Mouse (Mus musculus) CH12.LX (cell line): ENCODE results near the gene Trp53i13. TPM values are rescaled to one million over a fixed set of nuclear protein-coding genes. Genes with fewer than 3 reads are reported as not detected.

Experiments
- DNase-seq: peaks from one replicate; pipeline ENCODE4 v3.0.0-alpha.2; 2013; ENCODE audit errors: extremely low read depth
- H3K27ac ChIP-seq: 2 replicates; pipeline ENCODE4 v1.5.1; 2012; ENCODE audit warnings: low read depth, mild to moderate bottlenecking, control low read depth, moderate library complexity; ENCODE audit not compliant: insufficient read depth
- H3K27me3 ChIP-seq: replicated peaks from 2 replicates; pipeline ENCODE3; 2012; ENCODE audit warnings: inconsistent platforms
- H3K36me3 ChIP-seq, 2 experiments: replicated peaks in 1 of 2; 2 replicates each; pipeline versions ENCODE3 to v1.6.1; 2012; ENCODE audit warnings: inconsistent platforms in 1 of 2, low read length in 1 of 2, mild to moderate bottlenecking in 1 of 2, mixed read lengths in 1 of 2, moderate library complexity in 1 of 2; ENCODE audit not compliant: control insufficient read depth in 1 of 2, insufficient read depth in 1 of 2
- H3K4me1 ChIP-seq, 2 experiments: 2 replicates each; pipeline ENCODE4 v1.6.1; 2012; ENCODE audit warnings: inconsistent platforms in 1 of 2, moderate library complexity in 1 of 2; ENCODE audit not compliant: insufficient read depth in 2 of 2, control insufficient read depth in 1 of 2
- H3K4me2 ChIP-seq: 2 replicates; pipeline ENCODE4 v1.6.1; 2012; ENCODE audit warnings: low read depth, mild to moderate bottlenecking, control low read depth; ENCODE audit not compliant: poor library complexity, insufficient read depth, severe bottlenecking
- H3K4me3 ChIP-seq, 3 experiments: fragments of 150-350 bp in 1 of 3; sonication (generic) in 1 of 3; replicated peaks in 1 of 3; 2 replicates each; pipeline versions ENCODE3 to v1.5.1; 2011 to 2012; ENCODE audit warnings: low read depth in 2 of 3, low read length in 2 of 3, mild to moderate bottlenecking in 2 of 3, moderate library complexity in 2 of 3, control low read depth in 1 of 3, improper control_type of control experiment in 1 of 3, inconsistent platforms in 1 of 3, mixed read lengths in 1 of 3; ENCODE audit not compliant: poor library complexity in 1 of 3
- H3K79me2 ChIP-seq: replicated peaks from 2 replicates; pipeline ENCODE4 v1.6.1; 2012; ENCODE audit warnings: mild to moderate bottlenecking, moderate library complexity; ENCODE audit not compliant: control insufficient read depth, poor library complexity, insufficient read depth, severe bottlenecking; ENCODE audit errors: extremely low read depth
- H3K9ac ChIP-seq: 2 replicates; pipeline ENCODE4 v1.6.1; 2012; ENCODE audit warnings: low read depth, mild to moderate bottlenecking, control low read depth, moderate library complexity; ENCODE audit not compliant: insufficient read depth
- H3K9me3 ChIP-seq: replicated peaks from 2 replicates; pipeline ENCODE3; 2012; ENCODE audit warnings: low read length, inconsistent platforms, mixed read lengths
- CHD1 ChIP-seq: IDR thresholded peaks from 2 replicates; pipeline ENCODE4 v1.6.1; 2012; ENCODE audit warnings: low read depth, low read length, improper control_type of control experiment, inconsistent platforms
- CTCF ChIP-seq, 2 experiments: IDR thresholded peaks in 1 of 2; conservative IDR thresholded peaks in 1 of 2; 2 replicates each; pipeline ENCODE4 v1.5.1; 2011 to 2012; ENCODE audit warnings: low read depth in 2 of 2, low read length in 2 of 2, improper control_type of control experiment in 1 of 2, inconsistent platforms in 1 of 2, mild to moderate bottlenecking in 1 of 2, moderate library complexity in 1 of 2
- E2F4 ChIP-seq: IDR thresholded peaks from 2 replicates; pipeline ENCODE4 v1.6.1; 2011; ENCODE audit warnings: low read depth, low read length, improper control_type of control experiment; ENCODE audit not compliant: insufficient replicate concordance
- ETS1 ChIP-seq: conservative IDR thresholded peaks from 2 replicates; pipeline ENCODE4 v1.6.1; 2012; ENCODE audit warnings: low read depth, mild to moderate bottlenecking, inconsistent platforms, low read length, improper control_type of control experiment, moderate library complexity
- GABPA ChIP-seq: IDR thresholded peaks from 2 replicates; pipeline ENCODE4 v1.6.1; 2012; ENCODE audit warnings: low read depth, low read length, improper control_type of control experiment, inconsistent platforms; ENCODE audit not compliant: insufficient replicate concordance
- IRF4 ChIP-seq: IDR thresholded peaks from 2 replicates; pipeline ENCODE4 v1.6.1; 2014; ENCODE audit warnings: low read depth, mild to moderate bottlenecking, inconsistent platforms, low read length, improper control_type of control experiment
- KAT2A ChIP-seq: IDR thresholded peaks from 2 replicates; pipeline ENCODE4 v1.6.1; 2012; ENCODE audit warnings: low read length, improper control_type of control experiment, inconsistent platforms; ENCODE audit not compliant: insufficient replicate concordance
- MAX ChIP-seq: IDR thresholded peaks from 2 replicates; pipeline ENCODE4 v1.6.1; 2011; ENCODE audit warnings: low read length, improper control_type of control experiment
- MEF2A ChIP-seq: IDR thresholded peaks from 2 replicates; pipeline ENCODE4 v1.6.1; 2014; ENCODE audit warnings: low read depth, mild to moderate bottlenecking, inconsistent platforms, low read length, improper control_type of control experiment, borderline replicate concordance
- MYC ChIP-seq: IDR thresholded peaks from 2 replicates; pipeline ENCODE4 v1.6.1; 2011; ENCODE audit warnings: low read depth, mild to moderate bottlenecking, improper control_type of control experiment, low read length
- NELFE ChIP-seq: IDR thresholded peaks from 2 replicates; pipeline ENCODE4 v1.6.1; 2011; ENCODE audit warnings: low read depth, low read length, improper control_type of control experiment
- NRF1 ChIP-seq: IDR thresholded peaks from 2 replicates; pipeline ENCODE4 v1.6.1; 2014; ENCODE audit warnings: low read depth, mild to moderate bottlenecking, inconsistent platforms, low read length, improper control_type of control experiment, moderate library complexity
- POLR2AphosphoS2 ChIP-seq: IDR thresholded peaks from 2 replicates; pipeline ENCODE4 v1.6.1; 2011; ENCODE audit warnings: low read depth, low read length, improper control_type of control experiment
- RCOR1 ChIP-seq: conservative IDR thresholded peaks from 2 replicates; pipeline ENCODE4 v1.6.1; 2012; ENCODE audit warnings: low read depth, mild to moderate bottlenecking, inconsistent platforms, low read length, improper control_type of control experiment
- SIN3A ChIP-seq: IDR thresholded peaks from 2 replicates; pipeline ENCODE4 v1.6.1; 2012; ENCODE audit warnings: low read length, improper control_type of control experiment, inconsistent platforms
- TBP ChIP-seq: conservative IDR thresholded peaks from 2 replicates; pipeline ENCODE4 v1.6.1; 2011; ENCODE audit warnings: low read depth, low read length, improper control_type of control experiment
- TCF12 ChIP-seq: IDR thresholded peaks from 2 replicates; pipeline ENCODE4 v1.6.1; 2014; ENCODE audit warnings: low read depth, mild to moderate bottlenecking, inconsistent platforms, low read length, improper control_type of control experiment
- UBTF ChIP-seq: IDR thresholded peaks from 2 replicates; pipeline ENCODE4 v1.6.1; 2012; ENCODE audit warnings: low read depth, mild to moderate bottlenecking, inconsistent platforms, low read length, improper control_type of control experiment, moderate library complexity
- USF2 ChIP-seq: conservative IDR thresholded peaks from 2 replicates; pipeline ENCODE4 v1.6.1; 2011; ENCODE audit warnings: low read depth, low read length, improper control_type of control experiment
- ZC3H11A ChIP-seq: IDR thresholded peaks from 2 replicates; pipeline ENCODE4 v1.6.1; 2012; ENCODE audit warnings: low read depth, mild to moderate bottlenecking, inconsistent platforms, low read length, improper control_type of control experiment
- dilution Hi-C: fragments of 300-500 bp; cut with MboI; formaldehyde crosslinking; loops from 2 replicates; pipeline ENCODE4 v1.14.3; 2020; ENCODE audit warnings: low sequenced_read_pairs; ENCODE audit not compliant: extremely low pct_unique_long_range_greater_than_20kb, extremely low pct_ligation_motif_present
- in situ Hi-C: fragments of 300-500 bp; cut with MboI; formaldehyde crosslinking; loops from 3 replicates; pipeline ENCODE4 v1.14.3; 2019; ENCODE audit warnings: low sequenced_read_pairs, low pct_ligation_motif_present, low pct_unique_long_range_greater_than_20kb, mixed read lengths
- polyA plus RNA-seq: library from polyadenylated mRNA; unstranded; fragments of >175 nt; gene quantifications from 2 replicates; pipeline ENCODE4 v1.2.1, GENCODE M21; 2012; ENCODE audit warnings: low read depth; ENCODE audit not compliant: insufficient read length
- total RNA-seq, 2 experiments: library from RNA; depleted of rRNA; stranded (reverse); fragments of 300-350 nt in 1 of 2; fragments of >200 nt in 1 of 2; gene quantifications; 2 replicates each; pipeline ENCODE4 v1.2.3; 2012 to 2014

Gene Trp53i13
- total and polyA plus RNA-seq, 3 experiments: 6.7 to 12.8 (median 12.6) TPM

- no peak for DNase-seq
- H3K36me3 ChIP-seq: peaks cover 6 to 50% of the 10 kb centered on the region in 2 experiments
- no peaks in the 10 kb centered on the region for H3K9me3 ChIP-seq
- H3K79me2 ChIP-seq: no peaks in the 10 kb centered on the region
- no peak overlapping the region for H3K4me2 ChIP-seq
- in situ Hi-C loops: no loop called here
- dilution Hi-C loops: no loop called here
- H3K27ac ChIP-seq: no peak overlapping the region
- H3K4me3 ChIP-seq: no peak overlapping the region
- no peak overlapping the region for H3K9ac ChIP-seq
- H3K27me3 ChIP-seq: no peaks in the 10 kb centered on the region
- no peaks in the 10 kb centered on the region for H3K4me1 ChIP-seq
- TF ChIP-seq USF2: no peak
- TF ChIP-seq CTCF (conservative IDR thresholded peaks at IDR 0.05 in 1 of 2, IDR thresholded peaks at IDR 0.05 in 1 of 2; ENCODE audit: low read depth in 2 of 2, low read length in 2 of 2): no peak
- no peak for TF ChIP-seq ZC3H11A
- no peak for TF ChIP-seq MAX
- no peak for TF ChIP-seq NELFE
- TF ChIP-seq SIN3A: no peak
- TF ChIP-seq TBP: no peak
- TF ChIP-seq ETS1: no peak
- TF ChIP-seq UBTF: no peak
- TF ChIP-seq NRF1: no peak
- no peak for TF ChIP-seq KAT2A
- no peak for TF ChIP-seq CHD1
- no peak for TF ChIP-seq TCF12
- no peak for TF ChIP-seq IRF4
- no peak for TF ChIP-seq MYC
- TF ChIP-seq E2F4: no peak
Measured at GRCm38 (mm10) chr11:77532202-77532846, 16.5 kb upstream of the Trp53i13 start.

- no peaks in the 10 kb centered on the region for H3K9me3 ChIP-seq
- no peak overlapping the region for H3K4me2 ChIP-seq
- H3K4me3 ChIP-seq: no peak overlapping the region
- H3K36me3 ChIP-seq: peaks cover 0 to 36% of the 10 kb centered on the region in 2 experiments
- no peak for DNase-seq
- H3K27ac ChIP-seq: no peak overlapping the region
- no peak overlapping the region for H3K9ac ChIP-seq
- no peaks in the 10 kb centered on the region for H3K4me1 ChIP-seq
- dilution Hi-C loops (no loop called here), in situ Hi-C loops (no loop called here)
- TF ChIP-seq MEF2A (no peak), RCOR1 (no peak), IRF4 (no peak), GABPA (no peak), POLR2AphosphoS2 (no peak), E2F4 (no peak)
- no peaks in the 10 kb centered on the region for H3K79me2 ChIP-seq
- no peaks in the 10 kb centered on the region for H3K27me3 ChIP-seq
Measured at GRCm38 (mm10) chr11:77530862-77531261, 15.1 kb upstream of the Trp53i13 start.
